Mouse (Mus musculus) small intestine, adult 2 months (tissue): ENCODE data around the gene Rimbp3. TPM values are rescaled to one million over a fixed set of nuclear protein-coding genes. Genes with fewer than 3 reads are reported as not detected.
"Not testable (repeated sequence)": the region's sequence is repeated elsewhere in the genome, so short reads cannot be mapped to it uniquely, and the experiment has no call there.

Experiments
- H3K27ac ChIP-seq: fragments of 200-500 bp; 2 replicates; pipeline ENCODE4 v1.5.1; 2012; ENCODE audit warnings: low read depth, low read length, control low read depth, inconsistent platforms; ENCODE audit not compliant: insufficient read depth
- H3K27me3 ChIP-seq: fragments of 200-500 bp; 2 replicates; pipeline ENCODE4 v1.6.1; 2012; ENCODE audit warnings: mild to moderate bottlenecking, moderate library complexity, low read length, inconsistent platforms; ENCODE audit not compliant: control insufficient read depth, insufficient read depth
- H3K36me3 ChIP-seq: fragments of 200-500 bp; 2 replicates; pipeline ENCODE4 v1.6.1; 2012; ENCODE audit warnings: mild to moderate bottlenecking, low read length, control low read depth, inconsistent platforms; ENCODE audit not compliant: control insufficient read depth, insufficient read depth
- H3K4me1 ChIP-seq: fragments of 200-500 bp; 2 replicates; pipeline ENCODE4 v1.6.1; 2012; ENCODE audit warnings: low read length, inconsistent platforms, mixed read lengths; ENCODE audit not compliant: control insufficient read depth, insufficient read depth, insufficient read length
- H3K4me3 ChIP-seq: fragments of 200-500 bp; 2 replicates; pipeline ENCODE4 v1.5.1; 2012; ENCODE audit warnings: low read depth, mild to moderate bottlenecking, control low read depth, inconsistent platforms, low read length, moderate library complexity
- CTCF ChIP-seq: fragments of 200-500 bp; IDR thresholded peaks from 2 replicates; pipeline ENCODE4 v1.5.1; 2012; ENCODE audit warnings: low read depth, mild to moderate bottlenecking, control low read depth, inconsistent platforms, low read length, moderate library complexity, mixed read lengths; ENCODE audit not compliant: insufficient replicate concordance, insufficient read length; ENCODE audit errors: extremely low read depth
- POLR2A ChIP-seq: fragments of 200-500 bp; IDR thresholded peaks from 2 replicates; pipeline ENCODE4 v1.6.1; 2012; ENCODE audit warnings: low read depth, mild to moderate bottlenecking, control low read depth, inconsistent platforms, low read length, moderate library complexity
- WGBS: fragments of 180-500 bp; shearing (Covaris S2); methylation state at CpG from one replicate; pipeline ENCODE4 v1.1.7; 2018; 5-methylcytosine and 5-hydroxymethylcytosine counted together
- polyA plus RNA-seq: library from polyadenylated mRNA; depleted of rRNA; stranded (reverse); fragments of >200 nt; gene quantifications from 2 replicates; pipeline ENCODE4 v1.2.3, GENCODE M21; 2012

Rimbp3 gene
- polyA plus RNA-seq, 1 experiment: 0.04 TPM

GRCm38 (mm10) chr16:17216934-17217633, 8.7 kb downstream of the Rimbp3 start:
- WGBS: 36% methylated on average over 8 of the region's 8 CpGs
- H3K27ac ChIP-seq: no peak overlapping the region
- H3K36me3 ChIP-seq: no peaks in the 10 kb centered on the region
- H3K27me3 ChIP-seq: no peaks in the 10 kb centered on the region
- H3K4me3 ChIP-seq: no peak overlapping the region
- H3K4me1 ChIP-seq: peaks cover 7% of the 10 kb centered on the region; the same call in 1 of the 2 replicates
- TF ChIP-seq POLR2A (no peak), CTCF (no peak)

GRCm38 (mm10) chr16:17220127-17220733, 11.8 kb downstream of the Rimbp3 start:
- no peak overlapping the region for H3K4me3 ChIP-seq
- TF ChIP-seq CTCF: no peak
- TF ChIP-seq POLR2A: no peak
- 26% methylated on average over 7 of the region's 7 CpGs for WGBS
- H3K27ac ChIP-seq: no peak overlapping the region
- no peaks in the 10 kb centered on the region for H3K36me3 ChIP-seq
- no peaks in the 10 kb centered on the region for H3K27me3 ChIP-seq
- peaks cover 7% of the 10 kb centered on the region; the same call in 1 of the 2 replicates for H3K4me1 ChIP-seq

- H3K36me3 ChIP-seq: no peaks in the 10 kb centered on the region
- no peak for TF ChIP-seq CTCF
- no peak for TF ChIP-seq POLR2A
- H3K27me3 ChIP-seq: no peaks in the 10 kb centered on the region
- no peak overlapping the region for H3K27ac ChIP-seq
- WGBS: 37% methylated on average over 25 of the region's 25 CpGs
- peaks cover 7% of the 10 kb centered on the region; the same call in 1 of the 2 replicates for H3K4me1 ChIP-seq
- no peak overlapping the region for H3K4me3 ChIP-seq
These were observed 13.8 kb downstream of the Rimbp3 start for GRCm38 (mm10) chr16:17222197-17222596.

GRCm38 (mm10) chr16:17225584-17225983, 17.2 kb downstream of the Rimbp3 start:
- 44% methylated on average over 5 of the region's 5 CpGs for WGBS
- Histone ChIP-seq H3K36me3 (no peaks in the 10 kb centered on the region), H3K4me3 (no peak overlapping the region), H3K27me3 (no peaks in the 10 kb centered on the region), H3K4me1 (peaks cover under 1% of the 10 kb centered on the region; the same call in 1 of the 2 replicates), H3K27ac (no peak overlapping the region)
- TF ChIP-seq CTCF: no peak
- no peak for TF ChIP-seq POLR2A

GRCm38 (mm10) chr16:17226496-17226895, 18.1 kb downstream of the Rimbp3 start:
- Histone ChIP-seq H3K27me3 (no peaks in the 10 kb centered on the region), H3K36me3 (no peaks in the 10 kb centered on the region), H3K4me1 (no peaks in the 10 kb centered on the region), H3K27ac (no peak overlapping the region), H3K4me3 (no peak overlapping the region)
- no peak for TF ChIP-seq POLR2A
- TF ChIP-seq CTCF: no peak

GRCm38 (mm10) chr16:17231523-17231922, 23.1 kb downstream of the Rimbp3 start:
- H3K27ac ChIP-seq, H3K27me3 ChIP-seq: not testable (repeated sequence)
- 90% methylated on average over 2 of the region's 2 CpGs for WGBS

GRCm38 (mm10) chr16:17232794-17233701, 24.6 kb downstream of the Rimbp3 start, which contains the start of gene Hic2:
Hic2 (plus strand) TSS chr16:17233572.
- Histone ChIP-seq H3K27ac (peak within 1 kb of the TSS; percentile 11), H3K4me3 (peak within 1 kb of the TSS; percentile 89), H3K4me1 (peaks cover 20% of the 10 kb centered on the region), H3K36me3 (no peaks in the 10 kb centered on the region), H3K27me3 (no peaks in the 10 kb centered on the region)
- 7% methylated on average over 55 of the region's 59 CpGs for WGBS
- TF ChIP-seq CTCF: no peak
- peak; percentile 87; the same call in 1 of the 2 replicates for TF ChIP-seq POLR2A

More at GRCm38 (mm10) chr16:17231523-17231922, 23.1 kb downstream of the Rimbp3 start:
- not testable (repeated sequence) for H3K36me3 ChIP-seq, H3K4me3 ChIP-seq
- H3K4me1 ChIP-seq: peaks cover 14% of the 10 kb centered on the region
